Mouse (Mus musculus) embryonic facial prominence, embryonic 15.5 days (tissue): Measurements from ENCODE around the gene Filip1l. TPM values are rescaled to one million over a fixed set of nuclear protein-coding genes. Genes with fewer than 3 reads are reported as not detected.

Experiments
- ATAC-seq: fragments of 200-750 bp; cut with Nextera tagmentation; 2 replicates; pipeline ENCODE4 v1.8.0; 2017; ENCODE audit warnings: low read depth, moderate TSS enrichment; ENCODE audit not compliant: insufficient number of reproducible peaks, low FRiP score, low TSS enrichment
- H3K27ac ChIP-seq: fragments of 300-500 bp; sonication (generic); replicated peaks from 2 replicates; pipeline ENCODE4 v1.5.1; 2015; ENCODE audit warnings: mild to moderate bottlenecking, inconsistent platforms
- H3K27me3 ChIP-seq: fragments of 300-500 bp; sonication (generic); 2 replicates; pipeline ENCODE4 v1.6.1; 2015; ENCODE audit warnings: inconsistent platforms
- H3K36me3 ChIP-seq: fragments of 300-500 bp; sonication (generic); 2 replicates; pipeline ENCODE4 v1.6.1; 2015; ENCODE audit warnings: mild to moderate bottlenecking, inconsistent platforms
- H3K4me1 ChIP-seq: fragments of 300-500 bp; sonication (generic); 2 replicates; pipeline ENCODE4 v1.6.1; 2015; ENCODE audit warnings: inconsistent platforms
- H3K4me2 ChIP-seq: fragments of 300-500 bp; sonication (generic); replicated peaks from 2 replicates; pipeline ENCODE4 v1.6.1; 2015; ENCODE audit warnings: mild to moderate bottlenecking, inconsistent platforms
- H3K4me3 ChIP-seq: fragments of 300-500 bp; sonication (generic); replicated peaks from 2 replicates; pipeline ENCODE4 v1.5.1; 2015; ENCODE audit warnings: mild to moderate bottlenecking, inconsistent platforms
- H3K9ac ChIP-seq: fragments of 300-500 bp; sonication (generic); 2 replicates; pipeline ENCODE4 v1.6.1; 2015; ENCODE audit warnings: inconsistent platforms
- H3K9me3 ChIP-seq: fragments of 300-500 bp; sonication (generic); replicated peaks from 2 replicates; pipeline ENCODE4 v1.6.1; 2016; ENCODE audit warnings: inconsistent platforms
- WGBS: fragments of 180-500 bp; shearing (Covaris S2); methylation state at CpG from one replicate; pipeline ENCODE4 v1.1.7; 2015; 5-methylcytosine and 5-hydroxymethylcytosine counted together
- polyA plus RNA-seq: library from polyadenylated mRNA; unstranded; fragments of >200 nt; fragmentation: Nextera tagmentation; extraction: Ambion mirVana; gene quantifications from 2 replicates; pipeline ENCODE4 v1.2.1, GENCODE M21; 2015

The Filip1l gene
- polyA plus RNA-seq, 1 experiment from 2014 or later, result 25.9 TPM

- H3K9ac ChIP-seq, result no peak overlapping the region
- no peak overlapping the region for H3K4me2 ChIP-seq
- no peak overlapping the region for H3K4me3 ChIP-seq
- no peak overlapping the region for H3K27ac ChIP-seq
- H3K9me3 ChIP-seq, result no peaks in the 10 kb centered on the region
- peaks cover 25% of the 10 kb centered on the region for H3K36me3 ChIP-seq
- no peaks in the 10 kb centered on the region for H3K27me3 ChIP-seq
- WGBS, result 83% methylated on average over 5 of the region's 5 CpGs
- H3K4me1 ChIP-seq, result no peaks in the 10 kb centered on the region
- no peak for ATAC-seq
Measured at GRCm38 (mm10) chr16:57570789-57571311, 218.0 kb downstream of the Filip1l start.

- H3K4me1 ChIP-seq, result no peaks in the 10 kb centered on the region
- 79% methylated on average over 1 of the region's 1 CpGs for WGBS
- H3K9ac ChIP-seq, result no peak overlapping the region
- peaks cover 25% of the 10 kb centered on the region for H3K36me3 ChIP-seq
- no peak overlapping the region for H3K4me2 ChIP-seq
- no peak for ATAC-seq
- no peaks in the 10 kb centered on the region for H3K9me3 ChIP-seq
- no peak overlapping the region for H3K27ac ChIP-seq
- H3K27me3 ChIP-seq, result no peaks in the 10 kb centered on the region
- no peak overlapping the region for H3K4me3 ChIP-seq
Measured at GRCm38 (mm10) chr16:57573831-57574230, 220.9 kb downstream of the Filip1l start.

DNA sequence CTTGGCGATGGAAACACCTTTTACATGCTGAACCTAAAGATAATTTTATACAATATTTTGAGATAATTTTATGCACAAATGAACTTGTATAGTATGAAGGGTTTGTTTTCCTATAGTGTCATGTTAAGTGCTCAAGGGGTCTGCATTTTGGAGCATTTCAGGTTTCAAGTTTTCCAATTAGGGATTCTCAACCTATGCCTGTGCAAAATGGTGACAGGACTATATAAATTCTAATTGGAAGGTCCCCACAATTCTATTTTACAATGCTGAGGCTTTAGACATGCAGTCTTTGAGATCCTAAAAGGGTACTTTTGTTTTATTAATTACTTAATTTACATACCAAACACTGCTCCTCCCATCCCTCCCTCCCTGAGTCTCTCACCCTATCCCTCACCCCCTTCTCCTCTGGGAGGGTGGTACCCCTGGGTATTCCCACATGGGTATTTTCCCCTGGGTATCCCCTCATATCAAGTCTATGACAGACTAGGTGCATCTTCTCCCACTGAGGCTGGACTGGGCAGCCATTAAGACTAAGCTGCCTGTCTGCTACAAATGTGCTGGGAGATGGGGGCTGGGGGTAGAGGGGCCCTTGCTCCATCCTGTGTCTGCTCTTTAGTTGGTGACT lies 223.0 kb downstream of the Filip1l start:
- WGBS, result 96% methylated on average over 1 of the region's 1 CpGs
- no peaks in the 10 kb centered on the region for H3K4me1 ChIP-seq
- no peak overlapping the region for H3K27ac ChIP-seq
- H3K9ac ChIP-seq, result no peak overlapping the region
- no peaks in the 10 kb centered on the region for H3K27me3 ChIP-seq
- no peak overlapping the region for H3K4me2 ChIP-seq
- ATAC-seq, result no peak
- H3K36me3 ChIP-seq, result peaks cover 14% of the 10 kb centered on the region
- H3K9me3 ChIP-seq, result no peaks in the 10 kb centered on the region
- no peak overlapping the region for H3K4me3 ChIP-seq

GRCm38 (mm10) chr16:57577519-57577918 lies 224.6 kb downstream of the Filip1l start:
- WGBS, result 88% methylated on average over 1 of the region's 1 CpGs
- no peak for ATAC-seq

DNA sequence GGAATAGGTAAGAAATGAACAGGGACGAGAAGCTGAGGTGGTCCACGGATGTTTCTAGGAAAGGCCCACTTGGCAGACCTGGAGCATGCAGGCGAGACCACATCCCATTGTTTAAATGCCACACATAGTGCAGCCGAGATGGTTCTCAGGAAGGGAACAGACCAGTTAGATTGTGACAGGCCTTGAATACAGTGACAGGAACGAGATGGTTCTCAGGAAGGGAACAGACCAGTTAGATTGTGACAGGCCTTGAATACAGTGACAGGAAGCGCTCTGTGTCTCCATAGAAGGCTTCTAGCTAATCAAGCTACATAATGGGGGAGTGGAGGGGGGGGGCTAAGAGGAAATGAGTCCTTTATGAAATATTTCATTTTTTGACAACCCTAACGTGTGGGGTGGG lies 227.1 kb downstream of the Filip1l start:
- no peak overlapping the region for H3K4me2 ChIP-seq
- H3K4me1 ChIP-seq, result no peaks in the 10 kb centered on the region
- no peak overlapping the region for H3K27ac ChIP-seq
- ATAC-seq, result no peak
- no peak overlapping the region for H3K9ac ChIP-seq
- H3K4me3 ChIP-seq, result no peak overlapping the region
- H3K27me3 ChIP-seq, result no peaks in the 10 kb centered on the region
- no peaks in the 10 kb centered on the region for H3K9me3 ChIP-seq
- H3K36me3 ChIP-seq, result no peaks in the 10 kb centered on the region; the same call in 1 of the 2 replicates
- 69% methylated on average over 7 of the region's 7 CpGs for WGBS

More at GRCm38 (mm10) chr16:57577519-57577918, 224.6 kb downstream of the Filip1l start:
- Histone ChIP-seq H3K9me3 (no peaks in the 10 kb centered on the region), H3K27me3 (no peaks in the 10 kb centered on the region), H3K36me3 (no peaks in the 10 kb centered on the region; the same call in 1 of the 2 replicates), H3K9ac (no peak overlapping the region), H3K27ac (no peak overlapping the region), H3K4me3 (no peak overlapping the region), H3K4me1 (no peaks in the 10 kb centered on the region), H3K4me2 (no peak overlapping the region)

- 74% methylated on average over 2 of the region's 2 CpGs for WGBS
- no peak overlapping the region for H3K9ac ChIP-seq
- no peak overlapping the region for H3K4me3 ChIP-seq
- no peaks in the 10 kb centered on the region; the same call in 1 of the 2 replicates for H3K36me3 ChIP-seq
- H3K4me1 ChIP-seq, result no peaks in the 10 kb centered on the region
- no peaks in the 10 kb centered on the region for H3K9me3 ChIP-seq
- H3K4me2 ChIP-seq, result no peak overlapping the region
- H3K27ac ChIP-seq, result no peak overlapping the region
- ATAC-seq, result no peak
- H3K27me3 ChIP-seq, result no peaks in the 10 kb centered on the region
Measured at GRCm38 (mm10) chr16:57582008-57582407, 229.1 kb downstream of the Filip1l start.

GRCm38 (mm10) chr16:57585201-57585600 lies 232.3 kb downstream of the Filip1l start:
- 38% methylated on average over 3 of the region's 3 CpGs for WGBS
- H3K9me3 ChIP-seq, result no peaks in the 10 kb centered on the region
- no peaks in the 10 kb centered on the region for H3K4me1 ChIP-seq
- H3K27me3 ChIP-seq, result no peaks in the 10 kb centered on the region
- ATAC-seq, result no peak
- H3K4me3 ChIP-seq, result no peak overlapping the region
- no peak overlapping the region for H3K9ac ChIP-seq
- H3K27ac ChIP-seq, result no peak overlapping the region
- no peaks in the 10 kb centered on the region; the same call in 1 of the 2 replicates for H3K36me3 ChIP-seq
- H3K4me2 ChIP-seq, result no peak overlapping the region

- peak; percentile 47; the same call in 1 of the 2 replicates for ATAC-seq
- H3K9ac ChIP-seq, result no peak overlapping the region
Measured at GRCm38 (mm10) chr16:57593422-57594157, 240.7 kb downstream of the Filip1l start.

DNA sequence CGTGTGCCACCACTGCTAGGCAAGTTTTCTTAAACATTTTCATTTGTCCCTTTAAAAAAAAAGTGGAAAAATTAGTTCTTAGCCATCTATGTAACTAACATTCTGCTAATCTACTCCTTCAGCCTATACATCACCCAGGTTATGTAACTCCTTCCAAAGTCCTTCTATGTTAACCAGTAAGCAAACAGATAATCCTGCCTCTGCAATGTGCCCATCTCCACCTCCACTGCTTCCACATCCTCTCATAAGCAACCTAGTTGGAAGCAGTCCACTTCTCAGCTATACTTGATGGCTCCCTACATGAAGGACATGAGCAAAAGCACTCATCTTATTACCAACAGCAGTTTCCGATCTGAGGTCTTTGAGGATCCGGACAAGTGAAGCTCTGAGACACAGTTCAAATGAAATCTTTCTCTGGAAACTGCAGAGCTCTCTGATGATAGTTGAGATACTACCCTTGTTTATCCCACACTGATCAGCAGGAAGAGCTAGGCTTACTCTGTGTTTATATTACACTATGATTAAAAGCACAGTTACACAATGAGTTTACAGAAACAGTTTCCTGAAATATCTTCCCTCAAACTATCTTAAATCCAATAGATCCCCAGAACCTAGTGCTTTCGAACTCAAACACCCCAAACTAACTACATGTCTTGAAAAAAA lies 244.5 kb downstream of the Filip1l start:
- no peaks in the 10 kb centered on the region for H3K4me1 ChIP-seq
- no peak overlapping the region for H3K4me2 ChIP-seq
- H3K9me3 ChIP-seq, result no peaks in the 10 kb centered on the region
- WGBS, result 85% methylated on average over 4 of the region's 4 CpGs
- ATAC-seq, result no peak
- H3K9ac ChIP-seq, result no peak overlapping the region
- H3K4me3 ChIP-seq, result no peak overlapping the region
- H3K27me3 ChIP-seq, result no peaks in the 10 kb centered on the region
- H3K27ac ChIP-seq, result no peak overlapping the region
- no peaks in the 10 kb centered on the region for H3K36me3 ChIP-seq

More at GRCm38 (mm10) chr16:57593422-57594157, 240.7 kb downstream of the Filip1l start:
- H3K4me2 ChIP-seq, result no peak overlapping the region
- no peak overlapping the region for H3K4me3 ChIP-seq
- H3K36me3 ChIP-seq, result no peaks in the 10 kb centered on the region
- no peak overlapping the region for H3K27ac ChIP-seq
- no peaks in the 10 kb centered on the region for H3K4me1 ChIP-seq
- no peaks in the 10 kb centered on the region for H3K9me3 ChIP-seq
- H3K27me3 ChIP-seq, result no peaks in the 10 kb centered on the region
- 29% methylated on average over 7 of the region's 7 CpGs for WGBS

DNA sequence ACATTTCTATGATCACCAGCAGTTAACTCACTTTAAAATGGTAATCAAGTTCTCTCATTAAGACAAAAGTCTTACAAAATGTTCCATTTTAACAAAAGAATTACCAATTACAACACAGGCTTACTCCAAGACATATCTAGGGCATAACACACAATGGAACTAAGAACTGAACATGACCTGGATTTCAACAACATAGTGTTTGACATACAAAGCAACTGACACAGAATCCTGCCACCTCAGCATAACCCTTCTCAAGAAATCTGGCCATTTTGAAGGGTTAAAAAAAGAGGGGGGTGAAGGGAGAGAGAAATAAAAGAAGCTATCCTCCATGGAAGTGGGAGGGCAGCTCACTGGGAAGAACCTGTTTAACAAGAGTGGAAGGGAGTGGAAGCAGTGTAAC lies 248.1 kb downstream of the Filip1l start:
- Histone ChIP-seq H3K9ac (no peak overlapping the region), H3K4me3 (no peak overlapping the region), H3K4me1 (0 out of 2 replicates have a peak, but pooled peaks cover 8% of the 10 kb centered on the region), H3K27me3 (no peaks in the 10 kb centered on the region), H3K36me3 (no peaks in the 10 kb centered on the region), H3K27ac (no peak overlapping the region), H3K4me2 (no peak overlapping the region), H3K9me3 (no peaks in the 10 kb centered on the region)
- ATAC-seq, result no peak
